Mouse (Mus musculus): ENCODE data around the gene Hist1h4j.

Hist1h4j gene

GRCm38 (mm10) chr13:21734906-21735767 is at the start of gene Hist1h4j:
Hist1h4j (plus strand) TSS chr13:21735064.
- DNase-seq = peak; percentile 77 to 79

- DNase-seq = no peak
Observed at GRCm38 (mm10) chr13:21697811-21698210, 37.1 kb upstream of the Hist1h4j start, which contains the start of gene Olfr1359. Olfr1359 (plus strand) TSS chr13:21698111.

- DNase-seq = no peak
Observed at GRCm38 (mm10) chr13:21706669-21707068, 28.2 kb upstream of the Hist1h4j start.

GRCm38 (mm10) chr13:21710031-21710711 is 24.7 kb upstream of the Hist1h4j start:
- peak; percentile 91 to 92 for DNase-seq

- DNase-seq = peak; percentile 91 to 92
Observed at GRCm38 (mm10) chr13:21710821-21711525, 23.9 kb upstream of the Hist1h4j start.

- DNase-seq = no peak
Observed at GRCm38 (mm10) chr13:21711698-21712097, 23.2 kb upstream of the Hist1h4j start.

GRCm38 (mm10) chr13:21714725-21715124 is 20.1 kb upstream of the Hist1h4j start:
- peak; percentile 76 to 78 for DNase-seq

GRCm38 (mm10) chr13:21715131-21715863 is 19.6 kb upstream of the Hist1h4j start:
- DNase-seq = peak; percentile 8

- peak; percentile 80 to 82 for DNase-seq
Observed at GRCm38 (mm10) chr13:21715864-21716539, 18.9 kb upstream of the Hist1h4j start, which contains the start of the genes Hist1h2bl and Hist1h2ai. Hist1h2bl (minus strand) TSS chr13:21716143. Hist1h2ai (plus strand) TSS chr13:21716422.

GRCm38 (mm10) chr13:21716540-21717391 is 18.1 kb upstream of the Hist1h4j start:
- peak; percentile 73 to 75 for DNase-seq

- DNase-seq = peak; percentile 79 to 80
Observed at GRCm38 (mm10) chr13:21717397-21718357, 17.2 kb upstream of the Hist1h4j start, which contains the start of gene Hist1h3h. Hist1h3h (plus strand) TSS chr13:21717659.

- DNase-seq = no peak
Observed at GRCm38 (mm10) chr13:21718381-21719080, 16.3 kb upstream of the Hist1h4j start.

GRCm38 (mm10) chr13:21721107-21721756 is 13.6 kb upstream of the Hist1h4j start:
- peak; percentile 10 to 14 for DNase-seq

GRCm38 (mm10) chr13:21721757-21722372 is 13.0 kb upstream of the Hist1h4j start, which contains the start of gene Hist1h2bm:
Hist1h2bm (plus strand) TSS chr13:21722044.
- DNase-seq = peak; percentile 65 to 66

- DNase-seq = no peak
Observed at GRCm38 (mm10) chr13:21722373-21722925, 12.4 kb upstream of the Hist1h4j start.

- DNase-seq = peak; percentile 38 to 42
Observed at GRCm38 (mm10) chr13:21722993-21723836, 11.6 kb upstream of the Hist1h4j start.
